Mouse (Mus musculus): ENCODE results near the gene Usp15. TPM values are rescaled to one million over a fixed set of nuclear protein-coding genes. Genes with fewer than 3 reads are reported as not detected.

Gene Usp15
- polyA plus RNA-seq, 1 experiment = 51.8 TPM

DNA sequence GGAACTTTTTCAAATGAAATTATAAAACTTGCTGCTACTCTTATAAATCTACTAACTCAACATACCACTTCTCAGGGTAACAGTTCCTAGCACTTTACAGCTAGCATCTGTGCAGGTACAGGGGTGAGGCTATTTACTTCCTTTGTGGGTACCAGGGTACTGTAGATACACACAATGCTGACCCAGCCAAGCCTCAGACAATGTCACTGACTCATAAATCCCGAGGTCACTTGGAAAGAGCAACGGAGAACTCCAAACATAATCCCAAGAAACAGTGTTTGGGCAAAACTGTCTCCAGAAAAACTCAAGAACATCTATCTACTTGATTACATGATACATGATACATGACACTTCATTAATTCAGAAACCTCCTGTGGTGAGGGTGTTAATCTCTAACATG, 43.5 kb downstream of the Usp15 start:
- Histone ChIP-seq H3K4me1 (ENCODE audit: control insufficient read depth, insufficient read depth, low read length) (peaks cover 1% of the 10 kb centered on the region; the same call in 1 of the 2 replicates), H3K4me3 (ENCODE audit: insufficient read depth, low read length) (no peak overlapping the region), H3K27ac (ENCODE audit: insufficient read depth, low read length) (no peak overlapping the region)
- TF ChIP-seq POLR2A (IDR thresholded peaks at IDR 0.05; ENCODE audit: extremely low read depth, insufficient read depth, low read length) (no peak), CTCF (IDR thresholded peaks at IDR 0.05; ENCODE audit: extremely low read depth, insufficient read depth, low read length) (no peak)

DNA sequence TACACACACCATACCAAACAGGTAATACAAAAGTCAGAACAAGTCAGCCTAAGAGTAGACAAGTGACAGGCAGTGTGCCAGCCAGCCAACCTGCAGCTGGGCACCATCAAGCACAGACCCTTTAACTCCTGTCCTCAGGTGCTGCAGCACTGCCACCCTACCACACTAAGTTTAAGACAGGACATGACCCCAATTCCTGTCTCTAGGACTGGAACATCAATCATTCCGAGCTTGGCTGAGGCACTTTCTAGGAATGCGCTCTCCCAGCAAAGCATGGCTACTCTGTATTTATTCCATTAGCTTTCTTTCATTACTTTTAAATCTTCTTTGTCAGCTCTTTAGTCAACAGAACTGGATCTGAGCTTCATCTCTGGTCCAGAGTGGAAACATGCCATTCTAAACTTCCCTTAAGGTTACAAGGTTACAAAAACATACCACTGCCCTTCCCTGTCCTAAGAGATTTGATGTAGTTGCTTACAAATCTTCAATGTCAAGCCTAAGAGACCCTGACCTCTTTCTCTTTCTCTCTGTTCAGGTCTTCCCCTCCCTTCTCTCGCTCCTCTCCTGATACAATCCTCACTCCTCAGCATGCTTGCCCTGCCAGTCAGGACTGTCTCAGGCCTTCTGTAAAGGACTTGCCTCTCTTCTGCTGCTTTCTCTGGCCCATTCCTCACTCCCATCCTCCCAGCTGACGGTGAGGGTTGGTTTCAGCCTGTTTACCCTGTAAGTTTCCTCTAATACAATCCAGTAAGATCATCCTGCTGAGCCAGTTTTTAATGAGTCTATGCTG, 48.6 kb downstream of the Usp15 start:
- Histone ChIP-seq H3K27ac (ENCODE audit: insufficient read depth, low read length) (no peak overlapping the region), H3K4me1 (ENCODE audit: control insufficient read depth, insufficient read depth, low read length) (peaks cover 4% of the 10 kb centered on the region; the same call in 1 of the 2 replicates), H3K4me3 (ENCODE audit: insufficient read depth, low read length) (no peak overlapping the region)
- TF ChIP-seq POLR2A (IDR thresholded peaks at IDR 0.05; ENCODE audit: extremely low read depth, insufficient read depth, low read length) (no peak), CTCF (IDR thresholded peaks at IDR 0.05; ENCODE audit: extremely low read depth, insufficient read depth, low read length) (no peak)

DNA sequence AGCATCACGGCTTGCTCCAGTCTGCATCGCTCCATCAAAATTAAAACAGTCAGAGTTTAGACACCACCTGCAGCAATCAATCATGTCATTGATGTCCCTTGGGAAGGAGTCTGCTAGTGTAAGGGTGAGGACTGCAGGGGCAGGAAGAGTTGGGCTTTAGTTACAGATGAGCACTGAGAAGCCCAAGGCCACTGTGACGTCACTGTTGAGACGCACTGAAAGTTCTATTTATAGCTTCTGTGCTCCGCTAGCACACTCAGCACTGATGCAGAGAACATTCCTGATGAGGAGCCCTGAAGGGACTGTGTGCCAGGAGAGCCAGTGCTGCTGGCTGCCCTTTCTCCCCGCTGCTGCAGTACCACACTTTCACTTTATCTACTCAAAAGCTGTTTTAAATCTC, 49.6 kb downstream of the Usp15 start:
- no peak for TF ChIP-seq POLR2A (IDR thresholded peaks at IDR 0.05; ENCODE audit: extremely low read depth, insufficient read depth, low read length)
- no peak overlapping the region for H3K27ac ChIP-seq (ENCODE audit: insufficient read depth, low read length)

DNA sequence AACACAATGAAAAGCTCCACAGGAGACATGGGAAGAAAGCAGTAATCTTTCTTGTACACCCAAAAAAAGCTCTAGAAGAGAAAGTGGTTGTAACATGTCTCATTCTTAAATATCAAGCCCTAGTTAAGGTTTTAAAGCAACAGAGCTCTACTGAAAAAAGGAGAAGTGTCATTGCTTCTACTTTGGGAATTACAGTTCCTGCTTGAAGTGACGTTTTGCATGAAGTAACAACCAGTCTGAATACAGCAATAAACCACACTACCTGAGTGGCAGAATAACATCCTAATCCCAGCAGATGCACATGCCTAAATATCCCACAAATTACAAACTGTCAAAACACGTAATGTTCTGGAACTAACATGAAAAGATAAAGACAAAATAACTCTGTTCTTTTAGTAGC, 50.4 kb downstream of the Usp15 start:
- Histone ChIP-seq H3K4me3 (ENCODE audit: insufficient read depth, low read length) (no peak overlapping the region), H3K4me1 (ENCODE audit: control insufficient read depth, insufficient read depth, low read length) (peaks cover 4% of the 10 kb centered on the region; the same call in 1 of the 2 replicates), H3K27ac (ENCODE audit: insufficient read depth, low read length) (no peak overlapping the region)
- no peak for TF ChIP-seq CTCF (IDR thresholded peaks at IDR 0.05; ENCODE audit: extremely low read depth, insufficient read depth, low read length)
- TF ChIP-seq POLR2A (IDR thresholded peaks at IDR 0.05; ENCODE audit: extremely low read depth, insufficient read depth, low read length) = no peak

More for the DNA sequence above, 49.6 kb downstream of the Usp15 start:
- H3K4me1 ChIP-seq (ENCODE audit: control insufficient read depth, insufficient read depth, low read length) = peaks cover 4% of the 10 kb centered on the region; the same call in 1 of the 2 replicates
- H3K4me3 ChIP-seq (ENCODE audit: insufficient read depth, low read length) = no peak overlapping the region

DNA sequence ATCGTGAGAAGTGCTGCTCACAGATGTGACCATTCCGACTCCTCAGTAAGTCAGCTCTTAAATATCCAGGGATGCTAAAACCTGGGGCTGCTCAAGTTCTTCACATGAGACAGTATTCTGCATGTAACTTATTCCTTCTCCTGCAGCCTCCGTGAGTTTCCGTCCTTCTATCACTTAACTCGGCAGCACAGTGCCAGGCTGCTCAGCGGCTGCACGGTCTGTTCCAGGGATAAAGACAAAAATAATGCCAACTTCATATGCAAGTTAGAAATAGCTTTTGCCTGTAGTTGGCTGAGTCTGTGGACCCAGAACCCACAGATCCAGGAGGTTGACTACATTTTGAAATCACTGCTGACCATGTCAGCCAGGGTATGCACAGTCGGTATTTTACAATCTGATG, 52.5 kb downstream of the Usp15 start:
- H3K27ac ChIP-seq (ENCODE audit: insufficient read depth, low read length) = no peak overlapping the region
- TF ChIP-seq CTCF (IDR thresholded peaks at IDR 0.05; ENCODE audit: extremely low read depth, insufficient read depth, low read length) (no peak), POLR2A (IDR thresholded peaks at IDR 0.05; ENCODE audit: extremely low read depth, insufficient read depth, low read length) (no peak)
- peaks cover 8% of the 10 kb centered on the region; the same call in 1 of the 2 replicates for H3K4me1 ChIP-seq (ENCODE audit: control insufficient read depth, insufficient read depth, low read length)
- no peak overlapping the region for H3K4me3 ChIP-seq (ENCODE audit: insufficient read depth, low read length)

DNA sequence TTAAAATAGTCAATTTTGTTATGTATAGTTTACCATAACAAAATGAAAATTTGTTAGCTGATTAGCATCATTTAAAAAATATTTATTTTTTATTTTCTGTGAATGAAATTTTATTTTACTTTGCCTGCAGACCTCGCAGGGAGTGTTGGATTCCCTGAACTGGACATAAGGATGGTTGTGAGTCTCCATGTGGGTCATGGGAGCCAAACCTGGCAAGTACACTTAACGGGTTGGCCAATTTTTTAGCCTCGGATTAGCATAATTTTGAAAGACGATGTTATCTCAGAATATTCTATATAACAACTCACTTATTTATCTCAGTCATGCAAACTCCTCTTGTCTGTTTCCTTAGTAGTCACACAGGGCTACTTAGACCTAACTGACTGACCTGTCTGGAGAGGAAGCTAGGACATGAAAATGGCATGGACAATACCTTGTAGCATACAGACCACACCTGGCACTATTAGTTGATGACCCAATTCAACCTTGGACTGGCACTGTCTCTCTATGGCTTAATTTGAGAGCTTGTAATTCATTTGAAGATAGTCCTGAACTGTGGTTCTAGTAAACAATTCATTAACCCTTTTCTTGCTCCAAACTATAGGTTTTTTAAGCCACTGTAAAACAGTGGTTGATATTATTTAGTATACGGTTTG, 54.3 kb downstream of the Usp15 start:
- Histone ChIP-seq H3K27ac (ENCODE audit: insufficient read depth, low read length) (no peak overlapping the region), H3K4me3 (ENCODE audit: insufficient read depth, low read length) (no peak overlapping the region), H3K4me1 (ENCODE audit: control insufficient read depth, insufficient read depth, low read length) (peaks cover 8% of the 10 kb centered on the region)
- no peak for TF ChIP-seq CTCF (IDR thresholded peaks at IDR 0.05; ENCODE audit: extremely low read depth, insufficient read depth, low read length)
- TF ChIP-seq POLR2A (IDR thresholded peaks at IDR 0.05; ENCODE audit: extremely low read depth, insufficient read depth, low read length) = no peak

DNA sequence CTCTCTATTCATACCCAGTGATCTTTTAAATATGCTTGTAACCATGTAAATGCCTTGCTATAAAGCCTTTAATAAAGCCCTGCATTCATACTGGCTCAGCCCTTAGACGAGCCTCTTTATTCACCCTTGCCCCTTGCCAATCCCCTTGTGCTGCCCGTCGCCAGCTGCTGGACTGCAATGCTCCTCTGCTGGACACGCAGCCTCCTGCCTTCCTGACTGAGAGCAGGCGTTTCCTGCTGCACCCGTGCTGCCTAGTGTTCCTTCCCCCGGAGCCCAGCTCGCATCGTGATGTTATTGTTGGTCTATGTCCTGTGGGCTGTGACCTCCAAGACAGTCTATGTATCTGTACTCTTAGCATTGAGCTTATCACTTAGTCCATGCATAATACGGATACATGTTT, 61.0 kb downstream of the Usp15 start:
- Histone ChIP-seq H3K27ac (ENCODE audit: insufficient read depth, low read length) (no peak overlapping the region), H3K4me3 (ENCODE audit: insufficient read depth, low read length) (no peak overlapping the region), H3K4me1 (ENCODE audit: control insufficient read depth, insufficient read depth, low read length) (peaks cover 5% of the 10 kb centered on the region)
- TF ChIP-seq CTCF (IDR thresholded peaks at IDR 0.05; ENCODE audit: extremely low read depth, insufficient read depth, low read length) (no peak), POLR2A (IDR thresholded peaks at IDR 0.05; ENCODE audit: extremely low read depth, insufficient read depth, low read length) (no peak)

DNA sequence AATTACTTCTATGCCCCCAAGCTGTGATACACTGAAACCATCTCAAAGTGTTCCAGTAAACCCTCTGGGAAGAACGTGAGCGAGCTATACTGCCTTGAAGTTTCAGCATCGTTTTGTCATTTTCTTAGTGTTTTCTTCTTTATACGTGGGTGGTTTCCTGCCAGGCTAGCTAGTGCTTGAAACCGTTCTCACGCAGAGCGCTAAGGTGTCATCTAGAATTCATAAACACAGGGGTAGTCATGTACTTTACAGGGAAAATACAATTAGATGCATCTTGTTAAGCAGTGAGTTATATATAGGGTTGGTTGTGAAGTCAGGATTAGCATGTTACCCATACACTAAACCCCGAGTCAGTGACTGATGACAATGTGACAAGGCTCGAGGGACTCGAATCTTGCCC, 65.3 kb downstream of the Usp15 start:
- TF ChIP-seq POLR2A (IDR thresholded peaks at IDR 0.05; ENCODE audit: extremely low read depth, insufficient read depth, low read length) (no peak), CTCF (IDR thresholded peaks at IDR 0.05; ENCODE audit: extremely low read depth, insufficient read depth, low read length) (no peak)
- H3K4me1 ChIP-seq (ENCODE audit: control insufficient read depth, insufficient read depth, low read length) = peaks cover 2% of the 10 kb centered on the region
- H3K27ac ChIP-seq (ENCODE audit: insufficient read depth, low read length) = no peak overlapping the region
- H3K4me3 ChIP-seq (ENCODE audit: insufficient read depth, low read length) = no peak overlapping the region

DNA sequence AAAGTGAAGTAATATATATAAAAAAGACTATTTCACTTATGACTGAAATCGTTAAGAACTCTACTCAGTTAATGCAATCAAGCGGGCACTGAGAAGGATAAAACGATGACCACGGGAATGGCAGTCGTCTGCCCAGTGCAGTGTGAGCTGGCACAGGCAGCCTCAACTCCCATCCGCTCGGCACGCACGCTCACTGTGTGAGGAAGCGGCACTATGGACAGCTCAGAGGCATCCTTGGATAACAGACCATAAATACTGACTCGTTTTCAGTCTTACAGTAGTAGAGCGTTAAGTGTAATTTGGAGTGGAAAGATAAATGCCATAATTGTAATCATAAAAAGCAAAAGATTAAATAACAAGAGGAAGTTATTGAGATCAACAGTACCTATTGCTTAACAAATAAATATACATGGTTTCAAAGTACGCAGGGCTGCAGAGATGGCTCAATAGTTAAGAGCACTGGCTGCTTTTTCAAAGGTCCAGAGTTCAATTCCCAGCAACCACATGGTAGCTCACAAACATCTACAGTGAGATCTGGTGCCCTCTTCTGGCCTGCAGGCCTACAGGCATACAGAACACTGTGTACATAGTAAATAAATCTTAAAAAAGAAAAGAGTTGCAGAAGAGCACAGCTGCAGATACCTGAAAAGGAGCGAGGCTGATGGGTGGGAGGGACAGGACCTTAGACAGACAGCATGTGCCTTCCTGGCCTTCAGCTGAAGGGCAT, 76.0 kb downstream of the Usp15 start:
- H3K27ac ChIP-seq (ENCODE audit: insufficient read depth, low read length) = no peak overlapping the region
- H3K4me1 ChIP-seq (ENCODE audit: control insufficient read depth, insufficient read depth, low read length) = peaks cover 3% of the 10 kb centered on the region
- TF ChIP-seq POLR2A (IDR thresholded peaks at IDR 0.05; ENCODE audit: extremely low read depth, insufficient read depth, low read length) (no peak), CTCF (IDR thresholded peaks at IDR 0.05; ENCODE audit: extremely low read depth, insufficient read depth, low read length) (no peak)
- H3K4me3 ChIP-seq (ENCODE audit: insufficient read depth, low read length) = no peak overlapping the region
